Mouse (Mus musculus) heart, adult 2 months (tissue): Measurements from ENCODE around the gene Rai1. TPM values are rescaled to one million over a fixed set of nuclear protein-coding genes. Genes with fewer than 3 reads are reported as not detected.
A peak's percentile ranks its signal among the peaks of the same experiment; 100 is the strongest.

Source experiments
- DNase-seq, 2 experiments: peaks; one replicate each; pipeline ENCODE4 v3.0.0; 2021
- H3K27ac ChIP-seq: fragments of 200-600 bp; 2 replicates; pipeline ENCODE4 v1.8.1; 2022
- H3K27me3 ChIP-seq: fragments of 200-500 bp; 2 replicates; pipeline ENCODE4 v1.6.1; 2012; ENCODE audit warnings: mild to moderate bottlenecking, low read length, inconsistent platforms, mixed read lengths; ENCODE audit not compliant: control insufficient read depth, insufficient read depth
- H3K36me3 ChIP-seq: fragments of 200-500 bp; 2 replicates; pipeline ENCODE4 v1.6.1; 2012; ENCODE audit warnings: low read length, inconsistent platforms; ENCODE audit not compliant: control insufficient read depth, insufficient read depth
- H3K4me1 ChIP-seq: fragments of 200-500 bp; 2 replicates; pipeline ENCODE4 v1.6.1; 2011; ENCODE audit warnings: low read length; ENCODE audit not compliant: control insufficient read depth, insufficient read depth
- H3K4me3 ChIP-seq: fragments of 200-600 bp; 2 replicates; pipeline ENCODE4 v1.8.1; 2022
- H3K79me2 ChIP-seq: fragments of 200-500 bp; replicated peaks from 2 replicates; pipeline ENCODE4 v1.6.1; 2012; ENCODE audit warnings: mild to moderate bottlenecking, inconsistent platforms, low read length, moderate library complexity, mixed read lengths; ENCODE audit not compliant: control insufficient read depth, insufficient read depth
- H3K9ac ChIP-seq: fragments of 200-500 bp; 2 replicates; pipeline ENCODE4 v1.6.1; 2012; ENCODE audit warnings: low read depth, mild to moderate bottlenecking, control low read depth, inconsistent platforms, low read length, mixed read lengths
- CTCF ChIP-seq: fragments of 200-600 bp; IDR thresholded peaks from 2 replicates; pipeline ENCODE4 v1.8.1; 2022; ENCODE audit warnings: antibody characterized with exemption, mild to moderate bottlenecking, moderate library complexity
- EP300 ChIP-seq: fragments of 200-500 bp; IDR thresholded peaks from 2 replicates; pipeline ENCODE4 v1.6.1; 2011; ENCODE audit warnings: low read depth, low read length, control low read depth; ENCODE audit not compliant: insufficient read depth
- POLR2A ChIP-seq: fragments of 200-500 bp; IDR thresholded peaks from 2 replicates; pipeline ENCODE4 v1.6.1; 2011; ENCODE audit warnings: mild to moderate bottlenecking, low read depth, low read length, control low read depth; ENCODE audit not compliant: insufficient read depth
- WGBS: fragments of 180-500 bp; shearing (Covaris S2); methylation state at CpG from one replicate; pipeline ENCODE4 v1.1.7; 2018; 5-methylcytosine and 5-hydroxymethylcytosine counted together
- intact Hi-C: fragments of 180-260 bp; cut with DNase I; formaldehyde crosslinking; loops from one replicate; pipeline ENCODE4 v1.15.1; 2025
- polyA plus RNA-seq: library from polyadenylated mRNA; depleted of rRNA; stranded (reverse); fragments of >200 nt; gene quantifications from 2 replicates; pipeline ENCODE4 v1.2.3, GENCODE M21; 2012
- total RNA-seq, 2 experiments: library from RNA; stranded (reverse); gene quantifications; 2 replicates each; pipeline ENCODE4 v1.2.3; 2021

Gene Rai1
- total and polyA plus RNA-seq, 3 experiments, result 20.0 to 26.5 (median 21.8) TPM

DNA sequence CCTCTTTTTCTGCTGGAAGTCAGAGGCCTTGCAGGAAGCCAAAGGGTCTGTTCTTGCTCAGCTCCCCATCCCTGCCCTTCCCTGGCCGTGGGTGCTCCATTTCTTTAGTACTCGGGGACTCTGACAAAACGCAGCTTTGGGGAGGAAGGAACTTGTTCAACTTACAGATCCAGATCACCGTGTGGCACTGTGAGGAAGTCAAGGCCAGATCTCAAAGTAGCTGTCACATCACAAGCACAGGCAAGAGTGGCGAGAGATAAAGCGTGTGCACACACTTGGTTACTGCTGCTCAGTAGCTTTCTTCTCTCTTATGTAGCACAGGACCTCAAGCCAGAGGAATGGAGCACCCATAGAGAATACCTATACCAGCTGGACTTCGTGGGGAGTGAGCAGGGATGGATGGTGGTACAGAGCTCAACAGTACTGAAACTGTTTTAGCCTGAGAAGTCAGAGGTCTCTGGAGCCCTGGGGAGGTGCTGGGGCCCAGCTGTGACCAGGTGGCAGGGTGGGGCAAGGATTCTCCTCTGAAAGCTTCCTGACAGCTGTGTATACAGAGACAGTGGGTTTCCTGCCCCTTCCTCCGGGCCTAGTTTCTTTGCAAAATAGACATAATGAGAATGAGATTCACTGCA is 5.1 kb upstream of the Rai1 start:
- no peak overlapping the region for H3K27ac ChIP-seq
- intact Hi-C loops, result no loop called here
- no peaks in the 10 kb centered on the region for H3K79me2 ChIP-seq
- WGBS, result 50% methylated on average over 8 of the region's 8 CpGs
- H3K4me1 ChIP-seq, result peaks cover 3% of the 10 kb centered on the region
- no peaks in the 10 kb centered on the region for H3K27me3 ChIP-seq
- no peak for TF ChIP-seq CTCF
- TF ChIP-seq EP300, result no peak
- TF ChIP-seq POLR2A, result no peak
- no peaks in the 10 kb centered on the region for H3K36me3 ChIP-seq
- no peak overlapping the region for H3K4me3 ChIP-seq
- DNase-seq, result no peak
- no peak overlapping the region for H3K9ac ChIP-seq

GRCm38 (mm10) chr11:60100827-60101555 is 3.8 kb upstream of the Rai1 start:
- Histone ChIP-seq H3K79me2 (no peaks in the 10 kb centered on the region), H3K4me1 (peaks cover 3% of the 10 kb centered on the region), H3K27me3 (no peaks in the 10 kb centered on the region), H3K4me3 (no peak overlapping the region), H3K9ac (no peak overlapping the region), H3K36me3 (no peaks in the 10 kb centered on the region), H3K27ac (no peak overlapping the region)
- no peak for TF ChIP-seq CTCF
- no peak for TF ChIP-seq EP300
- TF ChIP-seq POLR2A, result no peak
- DNase-seq, result no peak
- 80% methylated on average over 4 of the region's 4 CpGs for WGBS
- intact Hi-C loops, result no loop called here

DNA sequence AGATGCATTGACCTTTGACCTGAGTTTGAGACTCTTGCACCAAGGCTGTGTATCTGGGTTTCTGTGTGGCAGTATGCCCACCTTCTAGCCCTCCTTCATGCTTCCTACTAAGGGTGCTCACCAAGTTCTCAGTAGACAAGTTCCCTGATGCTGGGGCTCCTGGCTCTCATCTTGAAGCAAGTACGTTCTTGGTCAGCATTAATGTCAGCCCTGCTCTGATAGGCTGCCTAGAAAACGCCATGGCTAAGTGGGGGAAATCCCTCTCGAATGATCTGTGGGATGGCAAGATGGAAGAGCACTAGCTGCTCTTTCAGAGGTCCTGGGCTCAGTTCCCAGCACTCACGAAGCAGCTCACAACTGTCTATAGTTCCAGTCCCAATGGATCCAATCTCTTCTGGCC is 2.8 kb upstream of the Rai1 start:
- 92% methylated on average over 4 of the region's 4 CpGs for WGBS
- Histone ChIP-seq H3K27ac (no peak overlapping the region), H3K4me1 (peaks cover 5% of the 10 kb centered on the region), H3K79me2 (no peaks in the 10 kb centered on the region), H3K4me3 (no peak overlapping the region), H3K9ac (no peak overlapping the region), H3K27me3 (no peaks in the 10 kb centered on the region), H3K36me3 (no peaks in the 10 kb centered on the region)
- no peak for TF ChIP-seq POLR2A
- TF ChIP-seq EP300, result no peak
- TF ChIP-seq CTCF, result no peak
- DNase-seq, result no peak
- intact Hi-C loops, result no loop called here

DNA sequence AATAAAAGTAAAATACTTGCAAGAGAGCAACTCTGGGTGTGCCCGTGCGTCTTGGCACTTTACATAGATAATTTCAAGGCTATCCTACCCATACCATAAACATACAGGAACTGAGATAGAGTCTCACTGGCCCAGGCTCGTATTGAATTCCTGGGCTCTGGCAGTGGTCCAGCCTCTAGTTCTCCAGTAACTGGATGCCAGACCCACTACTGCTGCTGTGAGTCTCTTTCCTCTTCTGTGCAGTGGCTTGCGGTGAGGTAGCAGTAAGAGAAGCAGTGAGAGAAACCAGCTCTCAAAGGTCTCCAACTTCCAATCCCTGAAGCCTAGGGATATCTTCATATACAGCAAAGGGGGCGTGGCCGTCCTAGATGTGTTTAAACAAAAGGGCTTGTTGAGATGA is 2.1 kb upstream of the Rai1 start:
- H3K27ac ChIP-seq, result no peak overlapping the region
- H3K9ac ChIP-seq, result no peak overlapping the region
- peaks cover 5% of the 10 kb centered on the region for H3K4me1 ChIP-seq
- no peaks in the 10 kb centered on the region for H3K36me3 ChIP-seq
- TF ChIP-seq CTCF (no peak), POLR2A (no peak), EP300 (no peak)
- peaks cover under 1% of the 10 kb centered on the region; the same call in 1 of the 2 replicates for H3K79me2 ChIP-seq
- no peak overlapping the region for H3K4me3 ChIP-seq
- intact Hi-C loops, result no loop called here
- no peaks in the 10 kb centered on the region for H3K27me3 ChIP-seq
- DNase-seq, result no peak
- WGBS, result 35% methylated on average over 6 of the region's 6 CpGs

- DNase-seq, result no peak
- intact Hi-C loops, result no loop called here
- no peaks in the 10 kb centered on the region for H3K27me3 ChIP-seq
- no peak for TF ChIP-seq EP300
- H3K9ac ChIP-seq, result no peak overlapping the region
- H3K4me1 ChIP-seq, result peaks cover 14% of the 10 kb centered on the region
- WGBS, result 93% methylated on average over 7 of the region's 7 CpGs
- H3K79me2 ChIP-seq, result peaks cover 4% of the 10 kb centered on the region
- no peaks in the 10 kb centered on the region for H3K36me3 ChIP-seq
- no peak overlapping the region for H3K27ac ChIP-seq
- no peak overlapping the region for H3K4me3 ChIP-seq
Observed at GRCm38 (mm10) chr11:60103567-60103966, 1.2 kb upstream of the Rai1 start.

GRCm38 (mm10) chr11:60105593-60106542 is 1.1 kb downstream of the Rai1 start:
- H3K4me1 ChIP-seq, result peaks cover 26% of the 10 kb centered on the region
- under 1% methylated on average over 87 of the region's 88 CpGs for WGBS
- peak; percentile 84 to 86 for DNase-seq
- H3K27ac ChIP-seq, result peak overlapping the region; percentile 94
- peaks cover 15% of the 10 kb centered on the region for H3K79me2 ChIP-seq
- no peaks in the 10 kb centered on the region for H3K27me3 ChIP-seq
- no peak for TF ChIP-seq EP300
- no peak for TF ChIP-seq CTCF
- TF ChIP-seq POLR2A, result no peak; the same call in 1 of the 2 replicates
- peak overlapping the region; percentile 69 for H3K4me3 ChIP-seq
- H3K36me3 ChIP-seq, result no peaks in the 10 kb centered on the region
- intact Hi-C loops, result loop anchor here (1.0 to 5.0 kb wide), 5 partner anchors 9 to 307 kb away; partner anchors contain the start of genes Drc3 and Tom1l2
- H3K9ac ChIP-seq, result peak overlapping the region; percentile 92
